Mouse (Mus musculus) CD4-positive naive resting alpha-beta T cell, adult 76 days (primary cell): Measurements from ENCODE around the gene Havcr2. TPM values are rescaled to one million over a fixed set of nuclear protein-coding genes. Genes with fewer than 3 reads are reported as not detected.

Source experiments
- total RNA-seq: library from RNA; stranded (reverse); gene quantifications from one replicate; pipeline ENCODE4 v1.2.4, GENCODE M21; 2023

The Havcr2 gene
- 2.0 TPM for total RNA-seq

DNA sequence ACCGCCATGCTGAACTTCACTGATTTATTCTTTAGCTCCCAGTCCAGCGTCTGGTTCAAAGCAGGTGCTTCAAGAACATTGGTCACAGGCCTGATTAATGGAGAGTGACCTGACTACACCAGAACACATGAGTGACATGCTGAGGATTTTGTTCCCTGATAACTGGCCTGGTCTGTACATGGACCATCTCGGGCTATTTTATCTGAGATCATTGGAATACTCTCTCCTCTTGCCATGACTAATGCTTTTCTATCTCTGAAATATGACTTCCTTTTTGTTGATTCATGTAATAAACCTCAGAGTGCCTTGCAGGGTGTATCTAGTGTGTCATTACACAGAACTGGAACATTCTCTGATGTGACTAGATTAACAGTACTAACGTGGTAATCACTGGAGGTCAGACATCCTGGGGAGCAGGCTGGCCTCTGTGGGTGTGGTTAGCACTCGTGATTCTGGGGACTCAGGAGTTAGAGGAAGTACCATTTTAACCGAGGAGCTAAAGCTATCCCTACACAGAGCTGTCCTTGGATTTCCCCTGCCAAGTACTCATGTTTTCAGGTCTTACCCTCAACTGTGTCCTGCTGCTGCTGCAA, at the start of gene Havcr2:
Gene Havcr2, plus strand, starts transcription at position 483 of the 593 bp plus-strand sequence.

DNA sequence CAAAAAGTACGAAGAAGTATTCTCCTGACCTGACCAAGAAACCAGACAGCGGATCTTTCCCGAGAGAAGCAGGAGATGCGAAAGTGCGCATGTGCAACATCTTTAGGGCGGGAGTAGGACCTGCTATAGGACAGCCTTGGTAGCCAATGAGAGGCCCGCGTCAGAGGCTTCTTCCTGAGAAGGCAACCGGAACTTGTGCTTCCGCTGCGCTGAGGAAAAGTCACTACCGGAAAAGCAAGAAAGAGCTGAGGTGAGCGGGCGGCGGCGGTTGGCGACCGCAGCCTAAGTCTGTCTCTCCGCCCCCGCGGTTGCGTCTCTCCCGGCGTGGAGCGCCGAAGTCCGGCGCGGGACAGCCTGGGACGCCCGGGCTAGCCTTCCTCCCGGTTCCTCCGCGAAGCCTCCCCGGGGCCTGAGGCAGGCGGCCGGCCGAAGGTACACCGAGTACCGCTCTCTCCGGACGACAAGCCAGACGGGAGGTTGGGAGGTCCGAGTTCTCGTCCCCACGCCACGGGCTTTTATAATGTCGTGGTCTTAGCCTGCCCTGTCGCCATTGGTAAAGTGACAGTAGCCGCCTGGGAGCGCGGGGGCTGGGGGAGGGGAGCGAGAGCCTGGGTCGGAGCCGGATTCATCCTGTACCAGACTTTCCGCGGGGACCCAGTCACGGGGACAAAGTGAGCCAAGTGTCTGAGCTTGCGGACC, 17.8 kb upstream of the Havcr2 start, which contains the start of gene Med7:
Gene Med7, plus strand, starts transcription at position 166 of the 699 bp plus-strand sequence.

DNA sequence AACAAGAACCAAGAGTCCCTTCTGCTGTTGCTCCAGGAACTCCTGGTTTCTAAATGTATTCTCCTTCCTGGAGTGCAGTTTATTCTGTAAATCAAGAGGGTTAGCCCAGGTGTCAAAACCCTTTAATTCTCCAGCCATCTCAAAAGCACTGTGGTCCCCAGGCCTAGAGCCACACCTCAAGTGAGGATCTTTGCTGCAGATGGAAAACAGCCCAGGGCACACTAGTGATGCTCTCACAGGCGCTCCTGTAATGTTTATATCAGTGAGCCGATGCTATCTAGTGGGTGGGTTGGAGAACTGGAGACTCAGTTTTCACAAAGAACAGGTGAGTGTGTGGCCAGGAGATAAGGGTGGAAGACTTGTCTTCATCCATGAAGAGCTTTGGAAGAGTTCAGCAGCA, 69.2 kb downstream of the Havcr2 start, which contains the start of gene Gm12169:
Gene Gm12169, plus strand, starts transcription at position 301 of the 400 bp plus-strand sequence.

Other genes with a start within 250 kb of the Havcr2 start
- gene Fndc9, start 219.4 kb upstream of the Havcr2 start, total RNA-seq: not detected
- 173 TPM for gene Cyfip2, start 142.1 kb upstream of the Havcr2 start, total RNA-seq
- gene Itk, start 65.4 kb upstream of the Havcr2 start, total RNA-seq: 707 TPM
- gene Fam71b, start 58.4 kb upstream of the Havcr2 start, total RNA-seq: not detected
- 42.3 TPM for gene Med7, start 18.0 kb upstream of the Havcr2 start, total RNA-seq
- gene Gm12169, start 69.3 kb downstream of the Havcr2 start, total RNA-seq: not detected
- not detected for gene BC053393, start 116.6 kb downstream of the Havcr2 start, total RNA-seq
- not detected for gene Dppa1, start 174.3 kb downstream of the Havcr2 start, total RNA-seq